Mouse (Mus musculus) E14TG2a.4 (cell line): ENCODE data around the gene Atg7.
A peak's percentile ranks its signal among the peaks of the same experiment; 100 is the strongest.

Experiments used
- H3K27me3 ChIP-seq: 2 replicates; pipeline ENCODE4 v1.6.1; 2014; ENCODE audit warnings: low read length, control low read depth; ENCODE audit not compliant: insufficient read depth
- H3K36me3 ChIP-seq: 2 replicates; pipeline ENCODE4 v1.6.1; 2014; ENCODE audit warnings: low read length, control low read depth; ENCODE audit not compliant: insufficient read depth
- H3K4me1 ChIP-seq: replicated peaks from 2 replicates; pipeline ENCODE4 v1.6.1; 2014; ENCODE audit warnings: low read depth, low read length, control low read depth
- H3K4me3 ChIP-seq: replicated peaks from 2 replicates; pipeline ENCODE4 v1.5.1; 2014; ENCODE audit warnings: mild to moderate bottlenecking, low read length
- H3K9me3 ChIP-seq: 2 replicates; pipeline ENCODE4 v1.6.1; 2014; ENCODE audit warnings: low read length, control low read depth
- CTCF ChIP-seq: conservative IDR thresholded peaks from 2 replicates; pipeline ENCODE4 v1.5.1; 2014; ENCODE audit warnings: low read length
- NANOG ChIP-seq: IDR thresholded peaks from 2 replicates; pipeline ENCODE4 v1.6.1; 2014; ENCODE audit warnings: borderline replicate concordance, low read length, mixed read lengths
- POU5F1 ChIP-seq: IDR thresholded peaks from 2 replicates; pipeline ENCODE4 v1.6.1; 2014; ENCODE audit warnings: low read length, borderline replicate concordance

Atg7 gene

DNA sequence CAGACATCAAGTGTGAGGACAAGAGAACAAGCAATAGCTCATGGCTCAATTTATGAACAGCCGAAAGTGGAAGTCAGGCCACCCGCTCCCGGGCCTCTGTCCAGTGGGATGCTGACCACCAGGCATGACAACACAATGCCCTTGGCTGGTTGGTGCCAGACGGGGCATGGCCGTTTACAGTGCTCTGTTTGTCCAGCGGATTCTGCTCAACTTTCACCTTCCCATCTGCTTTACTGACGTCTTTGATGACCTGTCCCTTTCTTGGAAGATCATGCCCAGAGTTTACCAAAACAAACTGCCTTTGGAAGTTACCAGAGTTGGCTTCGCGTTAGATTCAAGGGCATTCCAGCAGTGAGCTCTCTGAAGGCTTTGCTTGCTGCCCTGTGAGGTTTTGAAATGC is 93.5 kb downstream of the Atg7 start:
- H3K27me3 ChIP-seq, result peaks cover 31% of the 10 kb centered on the region
- TF ChIP-seq POU5F1, result no peak
- no peak for TF ChIP-seq CTCF
- no peak for TF ChIP-seq NANOG
- H3K4me1 ChIP-seq, result 0 out of 2 replicates have a peak, but pooled peaks cover 3% of the 10 kb centered on the region
- H3K36me3 ChIP-seq, result no peaks in the 10 kb centered on the region
- no peaks in the 10 kb centered on the region for H3K9me3 ChIP-seq
- H3K4me3 ChIP-seq, result no peak overlapping the region

DNA sequence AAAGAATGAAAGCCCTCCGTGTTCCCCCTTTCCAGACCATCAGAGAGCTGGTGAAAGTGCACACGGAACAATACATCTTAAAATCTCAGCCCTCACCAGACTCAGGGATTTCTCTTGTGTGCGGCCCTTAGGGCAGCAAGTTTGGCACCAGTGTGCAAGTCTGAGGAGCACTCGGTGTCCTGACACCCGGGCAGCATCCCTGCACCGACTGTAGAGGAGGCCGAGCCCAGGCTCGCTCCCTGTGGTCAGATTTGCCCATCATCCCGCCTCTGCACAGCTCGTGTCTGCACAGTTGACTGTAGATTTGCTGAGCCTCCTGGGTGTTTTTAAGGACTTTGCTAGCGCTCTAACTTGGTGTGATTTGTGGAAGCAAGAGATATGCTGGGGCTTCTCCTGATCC is 94.3 kb downstream of the Atg7 start:
- Histone ChIP-seq H3K4me3 (no peak overlapping the region), H3K27me3 (peaks cover 31% of the 10 kb centered on the region), H3K9me3 (no peaks in the 10 kb centered on the region), H3K36me3 (no peaks in the 10 kb centered on the region), H3K4me1 (0 out of 2 replicates have a peak, but pooled peaks cover 3% of the 10 kb centered on the region)
- TF ChIP-seq POU5F1, result no peak
- TF ChIP-seq NANOG, result no peak
- no peak for TF ChIP-seq CTCF

DNA sequence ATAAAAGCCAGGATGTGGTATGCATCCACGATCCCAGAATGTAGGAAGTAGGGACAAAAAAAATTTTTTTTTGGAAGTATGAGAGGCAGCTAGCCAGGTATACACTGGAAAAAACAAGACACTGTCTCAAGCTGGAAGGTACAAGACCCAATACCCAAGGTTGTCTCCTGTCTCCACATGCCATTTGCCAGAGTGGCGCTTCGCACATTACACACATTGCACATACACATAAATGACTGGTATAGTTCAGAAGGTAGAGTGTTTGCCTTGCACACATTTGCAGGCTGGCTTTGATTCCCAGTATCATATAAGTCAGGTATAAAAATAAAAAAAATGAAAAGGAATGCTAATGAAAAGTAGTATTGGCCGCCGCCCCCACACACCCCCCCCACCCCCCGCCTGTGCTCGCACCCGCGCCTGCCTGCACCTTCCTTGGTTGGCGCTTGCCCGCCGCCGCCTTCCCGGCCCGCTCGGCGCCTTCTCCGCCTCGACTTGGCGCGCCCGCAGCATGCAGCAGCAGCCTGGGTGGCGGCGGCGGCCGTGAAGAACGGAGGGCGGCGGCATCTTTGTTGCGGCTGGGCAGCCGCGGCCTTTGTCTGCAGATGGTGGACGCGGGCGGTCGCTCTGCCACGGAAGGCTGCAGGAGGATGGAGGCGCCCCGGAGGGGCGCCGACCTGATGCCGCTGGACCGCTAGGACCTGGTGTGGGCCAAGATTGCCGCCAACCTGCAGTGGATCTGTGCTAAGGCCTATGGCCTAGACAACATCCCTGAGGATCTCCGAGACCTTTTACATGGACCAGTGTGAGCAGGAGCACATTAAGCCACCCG is 95.2 kb downstream of the Atg7 start:
- no peak for TF ChIP-seq CTCF
- no peak for TF ChIP-seq POU5F1
- no peak for TF ChIP-seq NANOG
- H3K4me1 ChIP-seq, result 0 out of 2 replicates have a peak, but pooled peaks cover 3% of the 10 kb centered on the region
- no peaks in the 10 kb centered on the region for H3K9me3 ChIP-seq
- peak overlapping the region; percentile 78 for H3K4me3 ChIP-seq
- peaks cover 31% of the 10 kb centered on the region for H3K27me3 ChIP-seq
- H3K36me3 ChIP-seq, result no peaks in the 10 kb centered on the region

DNA sequence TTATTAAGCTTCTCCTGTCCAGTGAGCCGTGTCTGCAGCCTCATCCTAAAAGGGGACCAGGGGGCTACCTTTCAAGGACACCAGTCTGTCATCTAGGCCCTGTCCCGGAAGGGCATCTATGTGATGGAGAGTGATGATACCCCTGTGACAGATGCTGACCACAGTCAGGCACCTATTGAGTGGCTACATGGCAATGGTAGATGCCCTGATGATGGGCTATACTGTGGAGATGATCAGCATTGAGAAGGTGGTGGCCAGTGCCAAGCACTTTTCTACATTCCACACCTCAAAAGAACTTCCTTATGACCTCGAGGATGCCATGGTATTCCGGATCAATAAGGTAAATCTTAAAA is 95.8 kb downstream of the Atg7 start:
- Histone ChIP-seq H3K27me3 (peaks cover 31% of the 10 kb centered on the region), H3K9me3 (no peaks in the 10 kb centered on the region)
- TF ChIP-seq NANOG (no peak), CTCF (no peak), POU5F1 (no peak)

DNA sequence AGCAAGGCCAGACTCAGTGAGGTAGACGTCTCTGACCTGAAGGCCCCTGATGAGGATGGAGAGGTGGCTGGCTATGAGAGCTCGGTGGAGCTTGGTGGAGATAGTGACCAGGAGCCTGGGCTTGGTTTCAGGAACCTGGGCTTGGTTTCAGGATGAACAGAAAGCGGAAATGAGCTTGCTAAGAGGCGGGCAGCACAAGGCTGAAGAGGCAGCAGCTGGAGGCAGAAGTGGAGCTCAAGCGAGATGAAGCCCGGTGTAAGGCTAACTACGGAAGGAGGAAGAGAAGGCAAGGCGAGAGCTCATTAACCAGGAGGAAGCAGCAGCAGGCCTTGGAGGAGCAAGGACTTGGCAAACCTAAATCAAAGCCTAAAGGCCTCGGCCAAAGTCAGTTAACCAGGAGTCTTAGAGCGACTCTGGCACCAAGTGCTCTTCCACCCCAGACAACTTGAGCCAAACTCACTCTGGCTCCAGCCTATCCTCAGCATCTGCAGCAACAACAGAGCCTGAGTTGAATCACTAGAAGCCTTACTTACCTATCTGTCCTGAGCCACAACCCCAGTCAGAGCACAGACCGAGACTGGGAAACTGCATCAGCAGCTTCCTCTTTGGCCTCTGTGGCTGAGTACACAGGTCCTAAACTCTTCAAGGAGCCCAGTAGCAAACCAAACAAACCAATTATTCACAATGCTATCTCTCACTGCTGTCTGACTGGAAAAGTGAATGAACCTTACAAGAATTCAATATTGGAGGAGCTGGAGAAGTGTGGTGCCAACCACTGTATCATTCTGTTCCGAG is 99.5 kb downstream of the Atg7 start:
- Histone ChIP-seq H3K9me3 (no peaks in the 10 kb centered on the region), H3K4me1 (0 out of 2 replicates have a peak, but pooled peaks cover 3% of the 10 kb centered on the region), H3K36me3 (no peaks in the 10 kb centered on the region), H3K4me3 (no peak overlapping the region), H3K27me3 (peaks cover 24% of the 10 kb centered on the region)
- TF ChIP-seq NANOG, result no peak
- TF ChIP-seq CTCF, result no peak
- no peak for TF ChIP-seq POU5F1

More for the DNA sequence above, 95.8 kb downstream of the Atg7 start:
- no peaks in the 10 kb centered on the region for H3K36me3 ChIP-seq
- H3K4me3 ChIP-seq, result peak overlapping the region; percentile 78
- 0 out of 2 replicates have a peak, but pooled peaks cover 3% of the 10 kb centered on the region for H3K4me1 ChIP-seq

DNA sequence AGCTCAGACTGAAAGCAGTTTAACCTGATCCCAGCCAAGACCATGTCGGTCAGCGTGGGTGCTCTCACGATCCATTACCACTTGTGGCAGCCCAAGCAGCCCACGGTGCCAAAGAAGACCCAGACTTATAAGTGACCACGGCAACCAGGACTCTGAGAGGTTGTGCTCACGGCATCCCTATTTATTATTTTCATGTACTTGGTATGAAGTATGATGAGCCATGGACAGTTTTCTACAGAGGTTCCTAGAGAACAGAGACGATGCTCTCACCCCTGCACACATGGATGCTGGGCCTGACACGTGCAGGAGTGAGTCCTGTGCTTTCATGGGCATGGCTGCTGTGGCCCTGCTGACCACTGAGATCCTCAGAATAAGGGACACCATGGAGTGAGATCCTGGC is 100.2 kb downstream of the Atg7 start:
- Histone ChIP-seq H3K4me3 (no peak overlapping the region), H3K9me3 (peaks cover 4% of the 10 kb centered on the region; the same call in 1 of the 2 replicates), H3K4me1 (no peaks in the 10 kb centered on the region), H3K27me3 (peaks cover 18% of the 10 kb centered on the region), H3K36me3 (no peaks in the 10 kb centered on the region)
- no peak for TF ChIP-seq POU5F1
- no peak for TF ChIP-seq CTCF
- TF ChIP-seq NANOG, result no peak

DNA sequence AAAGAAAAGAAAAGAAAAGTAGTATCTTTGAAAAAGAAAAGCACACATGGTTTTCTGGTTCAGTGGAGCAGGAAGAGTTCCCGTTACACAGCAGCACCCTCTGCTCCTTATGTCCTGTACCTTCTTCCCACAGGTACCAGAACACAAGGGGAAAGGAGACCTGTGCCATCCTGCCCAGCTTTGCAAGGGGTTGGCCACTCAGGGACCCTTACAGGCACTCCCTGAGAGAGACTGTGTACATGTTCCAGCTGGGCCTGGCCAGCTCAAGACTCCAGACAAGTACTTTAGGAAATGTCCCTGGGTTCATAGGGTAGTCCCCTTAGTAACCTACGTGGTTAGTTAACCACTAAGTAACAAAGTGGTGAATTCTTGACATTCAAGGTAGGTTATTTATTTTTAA is 100.9 kb downstream of the Atg7 start:
- peaks cover 4% of the 10 kb centered on the region; the same call in 1 of the 2 replicates for H3K9me3 ChIP-seq
- no peaks in the 10 kb centered on the region for H3K36me3 ChIP-seq
- no peak overlapping the region for H3K4me3 ChIP-seq
- TF ChIP-seq POU5F1, result no peak
- TF ChIP-seq NANOG, result no peak
- no peak for TF ChIP-seq CTCF
- peaks cover 12% of the 10 kb centered on the region for H3K27me3 ChIP-seq
- no peaks in the 10 kb centered on the region for H3K4me1 ChIP-seq

DNA sequence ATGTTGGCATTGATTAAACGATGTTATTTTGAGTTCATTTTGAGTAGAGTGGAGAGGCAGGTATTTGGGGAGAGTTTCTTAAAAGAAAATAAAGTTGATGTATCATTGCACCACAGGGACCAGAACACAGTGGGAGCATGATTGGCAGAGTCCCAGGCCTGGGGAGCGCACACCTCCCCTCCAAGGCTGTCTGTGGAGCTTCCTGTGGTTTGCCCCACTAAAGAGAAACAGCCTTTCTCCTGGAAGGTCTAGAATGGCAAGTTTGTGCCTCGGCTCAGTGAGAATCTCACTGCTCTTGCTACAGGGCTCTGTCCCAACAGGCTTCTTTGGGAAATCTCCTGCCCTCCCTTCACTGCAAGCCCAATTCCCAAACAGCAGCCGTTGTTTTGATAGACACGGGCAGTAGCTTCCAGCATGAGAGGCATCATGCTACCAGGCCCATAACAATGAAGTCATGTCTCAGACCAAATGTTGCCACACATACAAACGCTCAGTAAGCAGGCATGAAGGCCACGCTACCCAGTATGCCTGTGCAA is 103.6 kb downstream of the Atg7 start:
- H3K9me3 ChIP-seq, result peaks cover 4% of the 10 kb centered on the region; the same call in 1 of the 2 replicates
- no peaks in the 10 kb centered on the region; the same call in 1 of the 2 replicates for H3K27me3 ChIP-seq
- TF ChIP-seq POU5F1 (no peak), CTCF (no peak), NANOG (no peak)
- no peak overlapping the region for H3K4me3 ChIP-seq
- H3K4me1 ChIP-seq, result no peaks in the 10 kb centered on the region
- H3K36me3 ChIP-seq, result no peaks in the 10 kb centered on the region
